Mouse (Mus musculus) kidney, postnatal 4 days (tissue): ENCODE measurements around the gene Ap1m1.
A peak's percentile ranks its signal among the peaks of the same experiment; 100 is the strongest.

ENCODE experiments used
- DNase-seq, 2 experiments: peaks; one replicate each; pipeline ENCODE4 v3.0.0; 2021; ENCODE audit warnings: mixed read lengths in 2 of 2

Gene Ap1m1

GRCm38 (mm10) chr8:72296561-72296960 is 56.7 kb downstream of the Ap1m1 start:
- no peak for DNase-seq

DNA sequence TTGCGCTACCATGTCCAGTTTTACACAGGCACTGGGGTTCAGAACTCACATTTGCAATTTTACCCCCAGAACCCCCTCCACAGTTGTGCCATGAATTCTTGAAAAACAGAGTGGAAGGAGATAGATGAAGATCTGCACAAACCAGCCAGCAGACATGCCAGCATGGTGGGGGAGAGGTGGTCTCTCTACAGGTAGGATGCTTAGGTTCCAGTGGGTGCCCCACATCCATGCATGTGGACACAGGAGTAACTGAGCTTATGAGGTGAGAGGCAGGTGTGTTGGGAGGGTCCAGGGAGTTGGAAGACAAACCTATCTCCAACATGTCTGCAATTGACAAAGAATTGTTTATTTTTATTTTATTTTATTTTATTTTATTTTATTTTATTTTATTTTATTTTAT is 59.1 kb downstream of the Ap1m1 start:
- DNase-seq, result no peak

- peak in 1 of 2 experiments; percentile 11 for DNase-seq
Measured at GRCm38 (mm10) chr8:72300654-72301400, 61.0 kb downstream of the Ap1m1 start.

DNA sequence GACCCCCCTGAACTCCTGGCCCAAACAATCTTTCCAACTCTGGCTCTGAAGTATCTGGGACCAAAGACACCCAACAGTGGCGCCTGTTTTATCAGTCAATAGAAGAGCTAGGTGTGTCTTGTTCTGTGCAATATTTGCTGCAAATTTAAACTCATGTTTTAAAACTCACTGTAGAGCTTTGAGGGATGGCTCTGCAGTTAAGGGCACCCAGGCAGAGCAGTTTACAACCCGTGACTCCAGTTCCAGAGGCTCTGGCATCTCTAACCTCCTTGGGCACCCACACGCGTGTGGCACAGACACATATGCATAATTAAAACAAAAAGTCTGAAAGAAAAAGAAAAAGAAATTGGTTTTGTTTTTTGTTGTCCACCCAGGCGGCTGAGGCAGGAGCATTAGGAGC is 61.7 kb downstream of the Ap1m1 start:
- no peak for DNase-seq

GRCm38 (mm10) chr8:72302986-72303612 is 63.3 kb downstream of the Ap1m1 start:
- DNase-seq, result no peak

DNA sequence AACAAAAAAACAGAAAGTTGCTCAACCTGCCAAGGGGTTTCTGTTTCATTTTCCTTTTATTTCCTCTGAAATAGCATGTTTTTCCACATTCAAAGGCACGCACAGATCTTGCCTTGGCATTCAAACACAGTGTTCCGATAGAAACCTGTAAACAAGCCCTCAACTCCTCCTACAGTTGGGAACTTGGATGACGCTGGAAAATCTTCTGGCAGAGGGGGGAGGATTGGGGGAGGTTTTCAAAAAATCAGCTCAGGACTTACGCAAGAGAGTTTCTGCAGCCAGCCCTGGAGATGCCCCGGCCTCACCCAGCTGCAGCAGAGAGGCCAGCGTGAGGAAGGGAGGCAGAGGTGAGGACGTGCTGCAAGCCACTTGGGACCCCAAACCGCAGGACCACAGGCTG is 63.8 kb downstream of the Ap1m1 start:
- peak; percentile 29 to 59 for DNase-seq

- no peak for DNase-seq
Measured at GRCm38 (mm10) chr8:72305210-72305905, 65.5 kb downstream of the Ap1m1 start, which contains the start of gene Gm10282. Gene Gm10282, minus strand, starts transcription at chr8:72305260.

DNA sequence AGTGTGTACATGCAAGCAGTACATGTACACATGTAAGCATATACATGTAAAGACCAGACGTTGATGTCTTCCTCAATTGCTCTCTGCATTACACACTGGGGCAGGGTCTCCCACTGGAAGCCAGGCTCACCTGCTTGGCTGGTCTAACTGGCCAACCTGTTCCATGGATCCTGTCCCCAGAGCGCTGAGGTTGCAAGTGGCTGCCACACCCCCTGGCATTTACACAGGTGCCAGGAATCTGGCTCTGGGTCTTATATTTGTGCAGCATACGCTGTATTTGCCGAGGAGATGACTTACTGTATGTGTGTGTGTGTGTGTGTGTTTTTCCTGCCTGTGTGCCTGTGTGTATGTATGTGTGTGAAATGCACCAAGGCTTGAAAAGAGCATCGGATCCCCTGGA is 67.1 kb downstream of the Ap1m1 start:
- no peak for DNase-seq
